Mouse (Mus musculus) ES-E14 (cell line): ENCODE results near the gene Tbx6.

Experiments used
- HCFC1 ChIP-seq: IDR thresholded peaks from 2 replicates; pipeline ENCODE4 v1.6.1; 2012; ENCODE audit warnings: low read length, inconsistent platforms, borderline replicate concordance; ENCODE audit not compliant: insufficient read depth
- ZNF384 ChIP-seq: IDR thresholded peaks from 2 replicates; pipeline ENCODE4 v1.6.1; 2012; ENCODE audit warnings: low read depth, low read length, inconsistent platforms

DNA sequence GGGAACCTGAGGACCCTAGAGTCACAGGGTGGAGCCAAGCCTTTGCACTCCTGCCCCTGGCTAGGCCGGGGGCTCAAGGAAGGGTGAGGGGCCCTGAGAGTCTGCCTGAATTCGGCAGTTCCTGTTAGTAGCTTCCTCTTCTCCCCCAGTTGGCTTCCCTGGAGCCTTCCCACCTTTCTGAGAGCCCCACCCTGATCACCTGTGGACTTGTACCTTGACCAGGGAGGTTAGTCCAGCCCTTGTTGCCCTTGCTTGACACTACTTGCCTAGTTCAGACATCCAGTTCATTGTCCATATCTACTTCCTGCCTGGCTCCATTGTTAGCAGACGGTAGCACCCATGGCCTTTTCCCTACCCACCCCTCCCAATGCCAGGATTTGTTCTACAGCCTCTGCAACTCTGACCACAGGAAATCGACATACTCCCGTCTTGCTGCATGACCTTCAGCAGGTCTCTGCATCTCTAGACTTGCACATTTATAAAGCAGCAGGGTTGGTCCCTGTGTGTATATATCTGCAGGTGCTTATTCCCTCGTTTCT, 19.7 kb upstream of the Tbx6 start:
- no peak for TF ChIP-seq HCFC1
- TF ChIP-seq ZNF384, result no peak
